Mouse (Mus musculus) kidney, adult 2 months (tissue): Measurements from ENCODE around the gene Il10.

Experiments
- CTCF ChIP-seq: fragments of 200-500 bp; conservative IDR thresholded peaks from 2 replicates; pipeline ENCODE4 v1.5.1; 2011; ENCODE audit warnings: low read depth, mild to moderate bottlenecking, control low read depth, low read length, moderate library complexity, mixed read lengths; ENCODE audit not compliant: insufficient read depth, insufficient read length
- POLR2A ChIP-seq: fragments of 200-500 bp; IDR thresholded peaks from one replicate; pipeline ENCODE4 v1.6.1; 2011; ENCODE audit warnings: low read depth, low read length, control low read depth

DNA sequence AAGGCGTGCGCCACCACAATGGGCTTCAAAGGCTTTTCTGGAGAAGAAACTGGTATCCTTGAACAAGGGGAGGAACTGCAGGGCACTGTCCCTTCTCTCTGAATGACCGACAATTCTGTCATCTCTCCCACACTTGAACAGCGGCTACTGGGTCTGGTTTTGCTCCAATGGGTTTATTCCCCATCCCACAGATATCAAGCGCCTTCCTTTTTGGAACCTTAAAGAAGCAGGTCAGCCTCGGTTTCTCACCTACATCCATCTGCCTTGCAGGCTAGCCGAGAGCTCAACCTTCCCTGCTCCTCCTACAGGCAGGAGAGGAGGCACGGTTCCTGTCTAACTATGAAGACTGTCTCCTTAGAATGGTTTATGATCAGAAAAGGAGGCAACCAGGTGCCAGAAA is 29.3 kb downstream of the Il10 start:
- TF ChIP-seq CTCF (no peak), POLR2A (no peak)
